Mouse (Mus musculus): ENCODE measurements around the gene Rbfox3. TPM values are rescaled to one million over a fixed set of nuclear protein-coding genes. Genes with fewer than 3 reads are reported as not detected.
A peak's percentile ranks its signal among the peaks of the same experiment; 100 is the strongest.

The Rbfox3 gene
- total RNA-seq, 2 experiments from 2014 or later = 0.13 to 0.20 TPM

DNA sequence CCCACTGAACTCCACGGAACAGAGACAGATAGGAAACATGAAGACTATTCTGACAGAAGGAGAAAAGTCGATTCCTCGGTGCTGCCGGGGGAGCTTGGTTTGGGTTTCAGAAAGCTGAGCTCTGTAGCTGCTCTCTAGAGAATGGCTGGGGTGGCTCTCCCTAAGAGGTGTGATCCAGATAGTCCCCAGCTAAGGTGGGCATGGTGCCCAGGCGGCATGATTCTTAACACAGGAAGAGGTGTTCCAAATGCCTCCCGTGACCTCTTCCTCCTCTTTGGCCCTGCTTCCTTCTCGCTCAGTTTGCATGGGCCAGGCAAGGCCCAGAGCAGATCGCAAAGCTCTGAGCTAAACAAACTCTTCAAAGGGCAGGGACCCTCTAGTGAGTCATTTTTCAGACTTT is 243.0 kb downstream of the Rbfox3 start:
- DNase-seq = peak; percentile 37
- intact Hi-C loops (cut with DNase I) = no loop called here
- no peak for TF ChIP-seq CTCF (IDR thresholded peaks at IDR 0.05)
- H3K27ac ChIP-seq = no peak overlapping the region
- H3K4me3 ChIP-seq = no peak overlapping the region

DNA sequence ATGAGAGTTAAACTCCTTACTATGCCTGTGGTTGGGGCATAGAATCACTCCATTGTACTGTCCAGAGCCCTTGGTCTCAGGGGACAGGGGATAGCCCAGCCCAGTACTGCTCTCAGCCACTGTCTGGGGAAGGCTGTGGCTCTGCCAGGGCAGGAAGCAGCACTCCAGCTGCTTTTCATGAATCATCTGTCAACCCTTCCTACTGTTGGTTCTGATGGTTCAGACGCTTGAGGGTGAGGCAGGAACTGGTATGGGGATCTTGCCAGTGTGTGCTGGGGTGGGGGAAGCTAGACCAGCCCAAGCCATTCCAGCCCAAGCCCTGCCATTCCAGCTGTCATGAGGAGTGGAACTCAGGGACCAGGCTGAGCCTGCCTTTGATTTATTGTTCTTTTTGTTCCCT is 243.5 kb downstream of the Rbfox3 start:
- no peak for TF ChIP-seq CTCF (IDR thresholded peaks at IDR 0.05)
- Histone ChIP-seq H3K27ac (no peak overlapping the region), H3K4me3 (no peak overlapping the region)
- no peak for DNase-seq
- intact Hi-C loops (cut with DNase I) = no loop called here

DNA sequence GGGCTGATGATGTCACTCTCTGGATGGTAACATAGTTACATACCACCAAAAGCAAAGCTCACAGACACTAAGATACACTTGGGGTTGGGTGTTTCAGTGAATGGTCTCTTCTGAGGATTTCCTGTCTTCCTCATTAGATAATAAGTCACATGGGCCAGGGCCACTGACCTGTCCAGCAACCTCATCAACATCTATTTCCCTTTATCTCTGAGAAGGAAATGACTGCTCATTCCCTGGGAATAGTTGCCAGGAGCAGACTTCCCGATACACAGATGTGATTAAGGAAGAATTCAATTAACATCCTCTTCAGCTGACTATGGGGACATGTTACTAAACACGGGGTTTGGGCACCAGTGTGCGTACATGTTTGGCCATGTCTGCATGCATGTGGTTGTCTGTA is 245.2 kb downstream of the Rbfox3 start:
- TF ChIP-seq CTCF (IDR thresholded peaks at IDR 0.05) = no peak
- Histone ChIP-seq H3K4me3 (no peak overlapping the region), H3K27ac (no peak overlapping the region)
- no peak for DNase-seq
- intact Hi-C loops (cut with DNase I) = no loop called here

DNA sequence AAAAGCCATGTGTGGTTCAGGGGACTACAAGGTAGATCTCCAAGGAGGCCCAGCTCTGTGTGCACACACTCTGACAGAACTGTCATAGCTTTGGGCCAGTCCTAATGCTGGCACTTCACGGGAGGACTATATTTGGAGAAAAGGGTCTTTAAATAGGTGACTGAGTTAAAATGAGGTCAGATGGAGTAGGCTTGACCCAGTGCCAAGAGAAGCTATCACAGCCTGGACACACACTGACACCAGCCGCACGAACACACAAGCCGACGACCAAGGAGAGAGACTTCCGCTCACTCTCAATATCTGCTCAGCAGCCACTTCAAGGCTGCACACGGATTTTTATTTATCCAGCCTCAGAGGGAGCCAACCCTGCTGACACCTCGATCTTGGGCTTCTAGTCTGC is 248.1 kb downstream of the Rbfox3 start:
- Histone ChIP-seq H3K27ac (no peak overlapping the region), H3K4me3 (no peak overlapping the region)
- intact Hi-C loops (cut with DNase I) = no loop called here
- DNase-seq = no peak
- no peak for TF ChIP-seq CTCF (IDR thresholded peaks at IDR 0.05)

DNA sequence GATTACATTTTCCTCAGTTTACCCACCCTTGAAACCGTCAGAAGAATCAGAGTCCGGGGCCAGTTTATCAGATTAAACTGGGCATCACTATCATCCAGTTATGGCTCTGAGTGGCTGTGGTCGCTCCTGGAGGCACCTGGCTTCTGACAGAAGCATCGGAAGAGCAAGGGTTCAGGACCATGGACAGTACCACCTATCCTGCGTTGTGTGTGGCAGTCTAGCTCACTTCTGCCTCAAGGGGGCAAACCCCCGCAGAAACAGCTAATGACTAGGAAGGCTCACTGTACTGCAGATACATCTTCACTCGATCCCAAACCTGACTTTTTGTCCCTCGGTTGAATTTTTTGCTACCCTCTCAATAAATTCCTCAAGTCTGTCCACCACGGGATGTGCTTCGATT is 252.1 kb downstream of the Rbfox3 start:
- Histone ChIP-seq H3K27ac (no peak overlapping the region), H3K4me3 (no peak overlapping the region)
- DNase-seq = no peak
- intact Hi-C loops (cut with DNase I) = no loop called here
- TF ChIP-seq CTCF (IDR thresholded peaks at IDR 0.05) = peak; percentile 18; the same call in 1 of the 2 replicates

DNA sequence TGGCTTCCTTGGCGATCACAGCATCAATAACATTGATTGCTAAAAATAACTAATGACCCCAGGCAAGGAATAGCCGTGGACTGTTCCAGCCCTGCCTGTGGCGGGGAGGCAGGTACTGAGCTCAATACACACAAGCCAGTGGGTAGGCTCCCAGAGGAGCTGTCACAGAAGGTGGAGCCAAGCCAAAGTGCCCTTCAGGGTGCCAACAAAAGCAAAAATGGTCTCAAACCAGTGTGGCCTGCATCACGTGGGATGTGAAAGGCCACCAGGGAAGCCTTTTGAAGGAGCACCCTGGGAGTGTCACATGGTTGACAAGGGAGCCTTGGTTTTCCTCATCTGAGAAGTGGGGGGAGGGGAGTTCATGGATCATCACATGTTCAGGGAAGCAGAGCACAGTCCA is 255.6 kb downstream of the Rbfox3 start:
- Histone ChIP-seq H3K27ac (no peak overlapping the region), H3K4me3 (no peak overlapping the region)
- no peak for TF ChIP-seq CTCF (IDR thresholded peaks at IDR 0.05)
- DNase-seq = no peak
- intact Hi-C loops (cut with DNase I) = no loop called here

DNA sequence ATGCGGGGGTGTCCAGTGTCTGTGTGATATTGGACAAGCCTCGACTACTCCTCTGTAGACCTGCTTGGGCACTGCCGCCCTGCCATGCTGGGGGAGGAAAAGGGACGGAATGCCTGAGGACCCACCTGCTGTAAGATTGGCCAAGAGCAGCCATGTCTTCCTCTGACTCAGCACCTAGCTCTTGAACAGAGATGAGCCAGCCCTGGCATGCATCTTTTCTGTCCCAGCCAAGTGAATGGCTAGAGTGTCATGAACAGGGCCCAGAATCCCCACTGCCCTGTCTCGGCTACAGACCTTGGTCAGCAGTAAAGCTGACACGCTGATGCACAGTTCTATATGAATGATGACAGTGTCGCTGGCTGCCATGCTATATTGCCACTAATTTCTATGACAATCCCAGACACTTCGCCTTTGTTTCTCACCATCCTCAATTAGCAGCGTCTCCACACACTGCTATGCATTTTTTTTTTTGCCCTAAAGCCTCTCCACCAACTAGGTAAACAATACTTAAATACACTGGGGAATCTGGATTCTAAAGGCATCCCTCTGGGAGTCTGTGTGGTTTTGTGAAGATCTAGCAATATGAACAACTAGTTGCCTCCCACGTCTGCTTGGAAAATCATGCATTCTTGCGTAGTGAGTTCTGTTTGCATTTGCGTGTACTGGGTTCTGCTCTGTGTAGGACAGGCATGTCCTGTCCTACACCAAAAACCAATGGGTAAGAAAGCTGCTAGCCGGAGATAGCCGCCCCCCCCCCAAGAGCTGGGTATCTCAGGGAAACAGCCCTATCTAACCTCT is 257.7 kb downstream of the Rbfox3 start:
- intact Hi-C loops (cut with DNase I) = no loop called here
- H3K27ac ChIP-seq = no peak overlapping the region
- no peak for TF ChIP-seq CTCF (IDR thresholded peaks at IDR 0.05)
- no peak overlapping the region for H3K4me3 ChIP-seq
- DNase-seq = peak; percentile 51

DNA sequence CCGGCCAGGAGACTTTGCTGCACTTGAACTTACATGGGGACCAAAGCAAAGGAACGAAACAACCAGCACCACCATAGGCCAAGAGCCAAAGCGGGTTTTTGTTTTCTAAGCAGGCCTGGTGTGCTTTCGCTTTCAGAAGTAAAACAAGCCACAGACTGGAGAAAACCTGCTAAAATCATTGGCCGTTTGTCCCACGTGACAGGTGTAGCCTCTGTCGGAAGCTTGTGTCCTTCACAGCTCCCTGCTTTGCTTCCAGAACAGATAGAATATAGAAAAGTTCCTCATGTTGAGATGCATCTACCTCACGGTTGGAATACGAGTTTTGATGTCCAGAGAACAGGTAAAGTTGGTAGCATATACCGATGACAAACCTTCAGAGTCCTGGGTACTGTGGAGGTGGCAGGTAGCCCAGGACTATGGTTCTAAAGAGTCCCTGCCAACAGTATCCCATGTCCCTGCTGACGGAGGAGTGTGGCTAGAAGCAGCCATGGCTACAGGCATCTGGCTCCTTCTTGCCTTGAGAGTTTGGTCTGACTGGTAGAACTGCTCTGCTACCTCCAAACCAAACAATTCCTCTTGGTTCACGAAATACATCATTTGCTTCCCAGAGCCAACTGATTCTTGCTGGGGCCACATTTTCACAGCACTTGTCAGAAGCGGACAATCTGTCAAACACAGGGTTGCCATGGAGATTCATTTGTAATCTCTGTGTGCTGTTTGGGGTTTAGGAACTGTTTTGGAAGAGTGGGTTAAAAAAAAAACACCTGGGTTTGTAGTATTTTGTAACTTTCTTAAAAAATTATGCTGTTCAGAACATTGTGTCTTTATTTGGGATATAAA is 258.8 kb downstream of the Rbfox3 start:
- no peak for DNase-seq
- no peak overlapping the region for H3K27ac ChIP-seq
- intact Hi-C loops (cut with DNase I) = no loop called here
- no peak for TF ChIP-seq CTCF (IDR thresholded peaks at IDR 0.05)
- no peak overlapping the region for H3K4me3 ChIP-seq

DNA sequence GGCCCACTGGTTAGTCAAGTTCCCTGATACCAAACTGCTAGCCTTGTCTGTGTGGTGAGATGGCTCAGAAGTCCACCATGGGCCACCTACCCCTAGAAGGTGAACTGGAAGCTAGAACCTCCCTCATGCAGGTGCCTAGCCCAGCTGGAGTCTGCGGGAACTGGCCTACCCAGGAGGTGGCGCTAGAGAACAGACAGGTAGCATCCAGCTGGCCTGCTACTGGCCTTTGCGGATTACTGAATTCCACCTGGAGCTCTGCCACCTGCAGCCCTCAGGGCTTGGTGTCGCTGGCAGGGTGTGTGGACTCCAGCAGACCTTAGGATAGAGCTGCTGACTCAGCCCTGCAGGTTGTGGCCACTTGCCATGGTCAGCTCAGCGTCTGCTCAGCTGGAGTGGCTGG is 263.0 kb downstream of the Rbfox3 start:
- Histone ChIP-seq H3K4me3 (no peak overlapping the region), H3K27ac (no peak overlapping the region)
- TF ChIP-seq CTCF (IDR thresholded peaks at IDR 0.05) = peak; percentile 78
- intact Hi-C loops (cut with DNase I) = loop anchor here (2.0 kb wide), 1 partner anchor 90 kb away; no protein-coding TSS in a partner anchor
- DNase-seq = peak; percentile 85

DNA sequence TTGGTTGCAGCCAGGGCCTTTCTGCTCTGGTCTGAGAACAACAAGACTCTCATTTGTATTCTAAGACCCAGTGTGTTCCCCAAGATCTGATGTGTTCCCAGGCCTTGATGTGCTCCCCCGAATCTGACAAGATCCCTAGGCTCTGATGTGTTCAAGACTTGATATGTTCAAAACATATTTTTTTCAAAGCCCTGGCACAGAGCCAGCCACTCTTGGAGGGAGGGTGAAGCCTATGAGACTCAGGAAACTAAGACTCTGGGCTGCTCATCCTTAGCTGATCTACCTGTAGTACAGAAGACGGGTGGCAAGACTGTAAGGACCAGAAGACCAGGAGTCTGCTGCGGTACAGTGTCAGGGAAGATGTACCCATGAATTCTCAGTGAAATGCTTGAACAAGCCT is 264.5 kb downstream of the Rbfox3 start:
- TF ChIP-seq CTCF (IDR thresholded peaks at IDR 0.05) = no peak
- intact Hi-C loops (cut with DNase I) = no loop called here
- Histone ChIP-seq H3K27ac (no peak overlapping the region), H3K4me3 (no peak overlapping the region)
- no peak for DNase-seq

DNA sequence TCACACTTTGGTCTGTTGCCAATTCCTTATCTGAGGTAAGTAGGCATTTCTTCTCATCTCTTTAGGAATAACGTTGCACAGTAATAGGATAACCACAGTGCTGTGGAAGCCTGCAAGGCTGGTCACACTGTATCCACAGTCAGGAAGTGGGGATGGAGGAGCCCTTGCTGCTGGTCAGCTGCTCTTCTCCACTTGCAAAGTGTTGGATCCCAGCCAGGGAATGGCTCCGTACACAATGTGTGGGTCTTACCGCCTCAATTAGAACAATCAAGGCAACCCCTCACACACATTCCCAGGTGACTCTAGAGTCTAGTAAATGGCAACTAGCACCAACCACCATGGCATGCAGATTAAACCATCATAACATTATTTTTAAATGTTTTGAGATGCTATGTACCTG is 266.2 kb downstream of the Rbfox3 start:
- H3K27ac ChIP-seq = no peak overlapping the region
- no peak overlapping the region for H3K4me3 ChIP-seq
- TF ChIP-seq CTCF (IDR thresholded peaks at IDR 0.05) = no peak
- intact Hi-C loops (cut with DNase I) = no loop called here
- DNase-seq = no peak

DNA sequence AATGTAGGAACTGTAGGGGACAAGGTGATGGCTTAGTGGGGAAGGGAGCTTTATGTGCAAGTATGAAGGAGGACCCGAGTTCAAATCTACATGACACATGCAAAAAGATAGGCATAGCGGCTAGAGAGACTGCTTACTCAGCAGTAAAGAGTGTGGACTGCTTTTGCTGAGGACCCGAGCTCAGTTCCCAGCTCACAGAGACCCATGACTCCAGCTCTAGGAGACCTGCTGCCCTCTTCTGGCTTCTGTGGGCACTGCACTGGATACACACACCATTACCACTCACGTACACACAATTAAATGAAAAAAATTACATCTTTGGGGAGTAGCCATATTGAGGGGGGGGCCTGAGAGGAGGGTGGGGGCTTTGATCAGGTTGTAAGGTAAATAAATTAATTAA is 270.7 kb downstream of the Rbfox3 start:
- no peak for DNase-seq
- intact Hi-C loops (cut with DNase I) = no loop called here
- Histone ChIP-seq H3K4me3 (no peak overlapping the region), H3K27ac (no peak overlapping the region)
- no peak; the same call in 1 of the 2 replicates for TF ChIP-seq CTCF (IDR thresholded peaks at IDR 0.05)

DNA sequence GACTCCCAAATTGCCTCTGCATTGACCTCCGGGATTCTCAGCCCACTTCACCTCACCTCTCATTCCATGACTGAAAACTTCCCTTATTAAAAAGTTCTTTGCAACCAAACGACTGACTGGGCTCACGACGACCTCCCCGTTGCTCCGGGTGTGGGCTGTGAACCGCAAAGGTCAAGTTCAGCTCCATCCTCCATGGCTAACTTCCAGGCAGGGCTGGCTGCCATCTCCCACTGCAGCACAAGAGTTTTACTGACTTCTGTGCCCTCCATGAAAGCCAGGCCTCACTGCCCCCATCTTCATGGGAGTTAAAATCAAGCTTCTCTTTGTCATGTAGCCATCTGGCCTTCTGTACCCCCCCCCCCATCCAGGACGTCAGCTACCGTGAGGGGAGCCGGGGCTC is 273.7 kb downstream of the Rbfox3 start:
- no peak for DNase-seq
- TF ChIP-seq CTCF (IDR thresholded peaks at IDR 0.05) = no peak
- intact Hi-C loops (cut with DNase I) = no loop called here
- Histone ChIP-seq H3K27ac (no peak overlapping the region), H3K4me3 (no peak overlapping the region)
